ENCODE assay signal across 8 mouse cellular contexts in genomic region chr13:89739696-89740242, GRCm38 (mm10). TPM values are rescaled to one million over a fixed set of nuclear protein-coding genes. Genes with fewer than 3 reads are reported as not detected.
A peak's percentile ranks its signal among the peaks of the same experiment; 100 is the strongest.
DNase-seq lines count a peak whose midpoint lies in the region; ATAC-seq and TF ChIP-seq lines count a peak whose summit lies in the region.

No protein-coding gene starts in this region.

- H3K4me2 ChIP-seq in intestine, embryonic 15.5 days (replicated peaks), result peak overlapping the region; percentile 93
- peak overlapping the region; percentile 95 for H3K4me2 ChIP-seq in midbrain, postnatal 0 days (ENCODE audit: low read depth, low read length, poor library complexity, severe bottlenecking)

- H3K9ac ChIP-seq in intestine, embryonic 15.5 days, result peak overlapping the region; percentile 45
- peak overlapping the region; percentile 45; the same call in 1 of the 2 replicates for H3K9ac ChIP-seq in midbrain, postnatal 0 days (replicated peaks; ENCODE audit: low read length, poor library complexity, severe bottlenecking)

- WGBS in intestine, embryonic 15.5 days, result under 1% methylated on average over 24 of the region's 24 CpGs
- WGBS in midbrain, postnatal 0 days, result 0% methylated on average over 24 of the region's 24 CpGs

- peak; percentile 31 for DNase-seq in embryo, embryonic 11.5 days (ENCODE audit: low read depth, low spot score)
- no peak for DNase-seq in embryo, embryonic 10.5 days (ENCODE audit: low spot score)
- DNase-seq in testis, postnatal 14 days (ENCODE audit: low spot score), result no peak
- no peak for DNase-seq in midbrain, postnatal 0 days (ENCODE audit: low spot score)
- no peak for DNase-seq in layer of hippocampus, postnatal 36 days
- no peak for DNase-seq in gastrocnemius, postnatal 25 days

- no peaks in the 10 kb centered on the region for H3K9me3 ChIP-seq in intestine, embryonic 15.5 days
- H3K9me3 ChIP-seq in midbrain, postnatal 0 days (ENCODE audit: low read length), result no peaks in the 10 kb centered on the region

- H3K36me3 ChIP-seq in testis, adult 2 months (ENCODE audit: control insufficient read depth, insufficient read depth, low read length), result no peaks in the 10 kb centered on the region
- H3K36me3 ChIP-seq in intestine, embryonic 15.5 days, result no peaks in the 10 kb centered on the region
- no peaks in the 10 kb centered on the region for H3K36me3 ChIP-seq in midbrain, postnatal 0 days (ENCODE audit: insufficient read depth, low read length)

- peaks cover 11% of the 10 kb centered on the region for H3K4me1 ChIP-seq in testis, adult 2 months (ENCODE audit: control insufficient read depth, insufficient read depth, low read length)
- peaks cover 9% of the 10 kb centered on the region; the same call in 1 of the 2 replicates for H3K4me1 ChIP-seq in intestine, embryonic 15.5 days (replicated peaks)
- no peaks in the 10 kb centered on the region; the same call in 1 of the 2 replicates for H3K4me1 ChIP-seq in midbrain, postnatal 0 days (ENCODE audit: insufficient read depth, low read length)

- peak; percentile 56 for ATAC-seq in intestine, embryonic 15.5 days
- peak; percentile 45 for ATAC-seq in midbrain, postnatal 0 days (ENCODE audit: low FRiP score)

- TF ChIP-seq CTCF in testis, adult 2 months (IDR thresholded peaks at IDR 0.05; ENCODE audit: control insufficient read depth, insufficient read depth, insufficient replicate concordance, low read depth, low read length), result no peak
- no peak for TF ChIP-seq CTCF in midbrain, postnatal 0 days (IDR thresholded peaks at IDR 0.05)

- no peaks in the 10 kb centered on the region for H3K27me3 ChIP-seq in testis, adult 2 months (ENCODE audit: control insufficient read depth, insufficient read depth, low read length)
- no peaks in the 10 kb centered on the region for H3K27me3 ChIP-seq in intestine, embryonic 15.5 days (replicated peaks)
- no peaks in the 10 kb centered on the region for H3K27me3 ChIP-seq in midbrain, postnatal 0 days (ENCODE audit: insufficient read depth, low read length)

- no peak overlapping the region; the same call in 1 of the 2 replicates for H3K27ac ChIP-seq in testis, adult 2 months (ENCODE audit: control insufficient read depth, insufficient read depth, low read depth, low read length)
- peak overlapping the region; percentile 74 for H3K27ac ChIP-seq in intestine, embryonic 15.5 days
- peak overlapping the region; percentile 34; the same call in 1 of the 2 replicates for H3K27ac ChIP-seq in midbrain, postnatal 0 days (ENCODE audit: low read depth, low read length)

- TF ChIP-seq POLR2A in testis, adult 2 months (IDR thresholded peaks at IDR 0.05; ENCODE audit: control insufficient read depth, low read depth, low read length), result no peak

- H3K4me3 ChIP-seq in testis, adult 2 months (ENCODE audit: control insufficient read depth, low read depth, low read length), result peak overlapping the region; percentile 64
- H3K4me3 ChIP-seq in intestine, embryonic 15.5 days (replicated peaks), result peak overlapping the region; percentile 51
- H3K4me3 ChIP-seq in midbrain, postnatal 0 days (ENCODE audit: low read depth, low read length), result peak overlapping the region; percentile 70

RNA-seq across cellular contexts. Expression of gene Vcan, which starts 2.5 kb away (rescaled TPM):
- polyA plus RNA-seq in testis, adult 2 months (2012; rRNA removed), result 0.16 and 0.37 TPM in 2 replicates
- polyA plus RNA-seq in intestine, embryonic 15.5 days (2015; fragmentation: Nextera tagmentation; extraction: Ambion mirVana), result 25.8 and 30.9 TPM in 2 replicates
- 42.5 and 44.6 TPM in 2 replicates for total RNA-seq in midbrain, postnatal 0 days (2014; rRNA removed)
- 11.0 and 13.4 TPM in 2 replicates for polyA plus RNA-seq in midbrain, postnatal 0 days (2015; fragmentation: Nextera tagmentation; extraction: Ambion mirVana)
- 10 to 100 TPM; 13.7 to 20.0 TPM for total RNA-seq in layer of hippocampus, postnatal 36 days (2021)
- 10 to 100 TPM in 1 of 2 experiments, 1 to 10 TPM in 1; 8.0 to 10.7 TPM for total RNA-seq in gastrocnemius, postnatal 25 days (2021)
